Mouse (Mus musculus) ES-E14 (cell line): ENCODE measurements around the gene Ptcd2.

Experiments
- CHD2 ChIP-seq: IDR thresholded peaks from 2 replicates; pipeline ENCODE4 v1.6.1; 2014; ENCODE audit warnings: mild to moderate bottlenecking, low read depth, low read length, inconsistent platforms
- HCFC1 ChIP-seq: IDR thresholded peaks from 2 replicates; pipeline ENCODE4 v1.6.1; 2012; ENCODE audit warnings: low read length, inconsistent platforms, borderline replicate concordance; ENCODE audit not compliant: insufficient read depth
- MAFK ChIP-seq: IDR thresholded peaks from 2 replicates; pipeline ENCODE4 v1.6.1; 2014; ENCODE audit warnings: mild to moderate bottlenecking, low read depth, low read length, inconsistent platforms; ENCODE audit not compliant: insufficient read depth
- ZC3H11A ChIP-seq: IDR thresholded peaks from 2 replicates; pipeline ENCODE4 v1.6.1; 2012; ENCODE audit warnings: low read depth, mild to moderate bottlenecking, inconsistent platforms, low read length, borderline replicate concordance

DNA sequence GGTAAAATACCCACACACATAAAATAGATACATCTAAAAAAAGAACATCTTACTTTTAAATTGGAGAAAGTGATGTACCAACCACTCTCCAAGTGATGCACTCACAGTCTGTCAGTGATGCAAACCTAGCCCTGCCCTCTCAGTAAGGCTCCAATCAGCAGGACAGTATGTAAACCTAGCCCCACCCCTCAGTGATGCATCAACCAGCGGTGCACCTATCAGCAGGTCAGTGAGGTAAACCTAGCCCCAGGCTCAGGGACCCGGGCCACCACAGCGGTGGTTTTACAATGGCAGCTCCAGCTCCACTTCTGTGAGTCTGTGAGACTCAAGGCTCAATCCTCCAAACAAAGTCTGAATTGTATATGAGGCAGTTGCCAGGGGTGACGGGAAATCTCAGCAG, 13.2 kb downstream of the Ptcd2 start:
- TF ChIP-seq HCFC1 (no peak), ZC3H11A (no peak), MAFK (no peak), CHD2 (no peak)
